Mouse (Mus musculus): ENCODE measurements around the gene Casz1.

Gene Casz1

GRCm38 (mm10) chr4:148912134-148912533 lies 107.9 kb downstream of the Casz1 start:
- no peak for DNase-seq

- DNase-seq: no peak
These were observed 108.8 kb downstream of the Casz1 start for GRCm38 (mm10) chr4:148912826-148913590.

DNA sequence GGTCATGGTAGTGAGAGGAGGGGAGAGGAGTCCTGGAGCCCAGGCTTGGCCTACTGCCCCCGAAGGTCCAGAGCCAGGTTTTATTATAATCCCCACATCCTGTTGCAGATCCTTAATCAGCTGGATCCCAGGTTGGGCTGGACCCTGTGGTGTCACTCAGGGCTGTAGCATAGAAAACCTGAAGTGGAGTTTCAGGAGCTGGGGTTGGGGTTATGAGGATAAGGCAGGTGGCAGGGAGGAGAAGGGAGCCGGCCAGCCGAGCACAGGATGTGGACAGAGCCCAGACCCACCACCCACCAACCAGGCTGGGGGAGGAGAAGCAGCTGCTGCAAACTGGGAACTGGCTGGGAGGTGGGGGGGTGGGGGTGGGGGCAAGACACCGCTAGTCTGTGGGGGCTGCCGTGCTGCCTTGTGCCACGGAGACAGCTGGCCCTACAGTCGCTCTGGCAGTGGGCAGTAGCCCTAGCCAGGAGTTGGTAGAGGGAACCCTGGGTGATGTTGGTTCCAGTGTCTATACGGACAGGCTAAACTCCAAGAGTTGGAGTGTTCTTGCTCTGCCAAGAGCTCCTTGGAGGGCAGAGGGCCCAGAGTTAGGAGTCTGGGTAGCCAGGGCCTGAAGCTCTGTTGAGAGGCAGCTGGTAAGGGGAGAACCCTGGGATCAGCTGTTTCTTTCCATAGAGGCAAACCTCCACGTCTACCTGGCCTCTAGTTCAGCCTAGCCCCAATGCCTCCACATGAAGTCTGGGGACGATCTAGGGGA lies 110.8 kb downstream of the Casz1 start:
- DNase-seq: no peak

DNA sequence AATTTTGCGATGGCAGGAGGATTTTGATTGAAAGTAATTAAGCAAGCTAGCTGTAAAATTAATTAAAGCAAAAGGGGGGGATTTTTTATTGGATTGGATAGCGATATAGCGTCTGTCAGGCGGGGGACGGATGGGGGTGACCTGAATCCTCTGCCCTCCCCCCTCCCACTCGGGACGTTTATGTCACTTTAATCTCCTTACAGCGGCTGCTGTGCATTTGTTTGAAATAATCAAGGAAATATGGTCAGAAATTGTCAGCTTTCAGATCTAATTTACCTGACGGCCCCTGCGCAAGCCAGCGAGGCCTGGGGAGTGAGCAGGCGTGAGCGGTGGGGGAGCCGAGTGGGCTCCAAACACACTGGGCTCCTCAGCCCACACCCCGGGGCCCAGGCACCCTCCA lies 111.6 kb downstream of the Casz1 start:
- DNase-seq: no peak

- DNase-seq: no peak
These were observed 114.6 kb downstream of the Casz1 start for GRCm38 (mm10) chr4:148918707-148919447.

DNA sequence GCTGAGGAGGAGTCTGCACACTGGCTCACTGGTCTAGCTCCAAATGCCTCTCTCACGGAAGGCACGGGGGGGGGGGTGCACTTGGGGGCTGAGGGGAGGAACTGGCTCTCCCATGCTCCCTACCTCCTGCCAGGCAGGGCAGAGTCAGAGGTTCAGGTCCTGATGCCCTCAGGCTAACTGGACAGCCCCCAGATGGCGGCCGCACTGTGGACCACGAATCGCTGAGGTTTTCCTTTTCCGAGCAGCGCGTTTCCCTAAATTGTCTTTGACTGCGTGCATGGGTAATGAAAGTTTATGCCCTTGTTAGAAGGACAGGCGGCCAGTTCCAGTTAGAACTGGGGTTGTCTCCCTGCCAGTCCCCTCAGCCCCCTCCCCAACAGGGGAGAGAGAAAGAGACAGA lies 116.4 kb downstream of the Casz1 start:
- DNase-seq: no peak

- no peak for DNase-seq
These were observed 118.0 kb downstream of the Casz1 start for GRCm38 (mm10) chr4:148922221-148922700.

GRCm38 (mm10) chr4:148923414-148923813 lies 119.2 kb downstream of the Casz1 start:
- no peak for DNase-seq

DNA sequence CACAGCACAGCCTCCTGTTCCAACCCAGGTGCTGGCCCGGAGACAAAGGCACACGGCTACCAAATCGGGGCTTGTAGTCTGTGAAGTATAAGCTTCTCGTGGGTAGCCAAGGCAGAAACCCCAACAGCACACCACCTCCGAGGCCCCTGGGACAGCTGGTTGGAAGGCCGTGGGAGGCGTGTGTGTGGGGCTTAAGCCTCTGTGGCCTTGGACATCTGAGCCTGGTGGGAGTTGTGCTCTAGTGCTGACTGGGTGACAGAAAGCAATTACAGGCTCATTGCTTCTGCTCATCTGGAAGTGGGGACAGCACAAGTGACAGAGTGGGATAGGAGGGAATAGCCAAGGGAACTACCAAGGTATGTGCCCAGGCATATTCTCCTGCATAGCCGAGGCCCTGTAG lies 119.7 kb downstream of the Casz1 start:
- no peak for DNase-seq

DNA sequence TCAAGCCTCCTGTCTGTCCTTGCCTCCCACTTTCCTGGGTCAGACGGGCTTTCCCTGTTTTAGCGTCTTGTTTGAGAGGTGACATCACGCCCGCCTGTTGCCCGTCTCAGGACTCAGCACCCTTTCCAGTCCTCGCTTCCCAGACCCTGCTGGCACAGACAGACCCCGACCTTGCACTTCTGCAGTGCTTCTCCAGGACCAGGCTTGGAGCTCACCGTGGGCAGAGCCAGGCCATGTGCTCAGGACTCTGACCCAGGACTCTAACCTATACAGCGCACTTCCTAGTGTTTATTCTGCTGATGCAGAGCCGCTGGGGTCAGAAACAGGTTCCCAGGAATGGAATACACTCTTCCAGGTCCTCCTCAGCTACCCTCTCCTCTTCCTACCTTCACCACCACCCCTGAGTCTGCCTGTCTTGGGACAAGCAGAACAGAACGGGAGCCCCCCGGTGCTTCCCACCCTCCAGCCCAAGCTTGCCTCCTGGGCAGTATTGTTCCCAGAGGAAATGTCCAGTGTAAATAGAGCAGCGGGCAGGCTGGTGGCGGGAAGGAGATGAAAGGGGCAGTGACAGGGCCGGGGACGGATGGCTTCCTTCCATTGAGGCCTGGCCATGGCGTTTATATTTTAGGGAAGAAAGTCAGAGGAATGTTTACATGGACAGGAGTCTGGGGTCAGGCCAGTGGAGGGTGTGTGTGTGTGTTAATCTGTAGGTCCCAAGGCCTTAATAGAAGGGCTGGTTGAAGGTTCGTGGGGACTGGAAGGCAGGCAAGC lies 121.5 kb downstream of the Casz1 start:
- DNase-seq: no peak

- no peak for DNase-seq
These were observed 122.2 kb downstream of the Casz1 start for GRCm38 (mm10) chr4:148926459-148926858.

DNA sequence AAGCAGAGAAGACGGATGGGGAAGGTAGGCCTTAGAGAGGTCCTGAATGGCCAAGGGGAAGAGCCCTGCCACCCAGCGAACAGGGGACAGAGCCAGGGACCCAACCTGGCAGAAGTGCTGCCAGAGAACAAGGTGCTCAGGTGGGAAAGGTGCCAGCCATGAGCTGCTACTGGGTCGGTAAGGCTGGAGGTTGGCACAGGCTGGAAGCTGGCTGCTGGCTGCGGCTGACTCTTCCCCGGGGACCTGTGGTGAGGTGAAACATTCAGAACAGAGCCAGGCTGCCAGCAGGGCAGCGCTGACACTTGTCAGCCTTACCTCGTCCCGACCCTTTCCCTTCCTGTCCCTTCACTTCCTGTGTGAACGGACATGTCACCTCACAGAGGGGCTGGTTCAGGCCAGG lies 124.1 kb downstream of the Casz1 start:
- no peak for DNase-seq

- DNase-seq: no peak
These were observed 124.6 kb downstream of the Casz1 start for GRCm38 (mm10) chr4:148928876-148929275.

- DNase-seq: no peak
These were observed 126.5 kb downstream of the Casz1 start for GRCm38 (mm10) chr4:148930721-148931229.

- no peak for DNase-seq
These were observed 128.9 kb downstream of the Casz1 start for GRCm38 (mm10) chr4:148933109-148933508.

- no peak for DNase-seq
These were observed 131.0 kb downstream of the Casz1 start for GRCm38 (mm10) chr4:148935211-148935610.

DNA sequence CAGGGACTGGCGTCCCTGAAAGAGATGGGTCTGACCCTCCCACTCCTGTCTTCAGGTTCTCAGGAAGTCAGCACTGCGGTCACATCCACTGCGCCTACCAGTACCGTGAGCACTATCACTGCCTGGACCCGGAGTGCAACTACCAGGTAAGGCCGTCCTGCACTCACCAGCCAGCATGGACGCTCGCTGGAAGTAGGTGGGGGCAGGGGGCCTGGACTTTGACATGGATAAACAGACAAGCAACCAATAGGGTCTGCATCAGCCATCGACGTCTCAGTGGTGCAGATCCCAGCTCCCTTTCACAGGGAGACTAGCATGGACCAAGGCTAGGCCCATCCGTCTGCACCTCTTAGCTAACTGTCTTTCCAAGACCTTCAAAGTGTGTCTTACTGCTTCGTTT lies 131.9 kb downstream of the Casz1 start:
- DNase-seq: no peak

DNA sequence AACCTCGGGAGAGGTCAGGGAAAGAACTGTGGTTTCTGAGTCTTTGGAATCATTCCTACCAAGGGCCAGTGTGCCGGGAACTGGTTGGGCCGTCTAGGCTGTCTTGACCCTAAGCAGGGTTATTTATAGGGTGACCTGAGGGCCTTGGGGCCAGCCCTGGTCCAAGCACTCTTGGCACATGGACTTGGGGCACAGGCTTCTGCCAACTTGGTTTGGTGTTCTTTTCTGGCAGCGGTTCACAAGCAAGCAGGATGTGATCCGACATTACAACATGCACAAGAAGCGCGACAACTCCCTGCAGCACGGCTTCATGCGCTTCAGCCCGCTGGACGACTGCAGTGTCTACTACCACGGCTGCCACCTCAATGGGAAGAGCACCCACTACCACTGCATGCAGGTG lies 132.5 kb downstream of the Casz1 start:
- no peak for DNase-seq

GRCm38 (mm10) chr4:148938546-148938945 lies 134.3 kb downstream of the Casz1 start:
- no peak for DNase-seq

GRCm38 (mm10) chr4:148940674-148941211 lies 136.5 kb downstream of the Casz1 start:
- peak; percentile 56 for DNase-seq

- no peak for DNase-seq
These were observed 137.1 kb downstream of the Casz1 start for GRCm38 (mm10) chr4:148941321-148941720.

GRCm38 (mm10) chr4:148943099-148943498 lies 138.9 kb downstream of the Casz1 start:
- no peak for DNase-seq

All from right cerebral cortex, postnatal 14 days (tissue).